Mouse (Mus musculus): ENCODE data around the gene Msi2. TPM values are rescaled to one million over a fixed set of nuclear protein-coding genes. Genes with fewer than 3 reads are reported as not detected.

The Msi2 gene
- polyA plus RNA-seq, 1 experiment from 2014 or later: 40.1 TPM

- no peaks in the 10 kb centered on the region for H3K9me3 ChIP-seq (ENCODE audit: control insufficient read depth, low read length)
- H3K4me3 ChIP-seq (ENCODE audit: low read depth, low read length): no peak overlapping the region
- no peak for ATAC-seq (ENCODE audit: low FRiP score)
- 82% methylated on average over 7 of the region's 7 CpGs for WGBS
- H3K9ac ChIP-seq (ENCODE audit: low read depth, low read length): no peak overlapping the region
- H3K27me3 ChIP-seq (ENCODE audit: control insufficient read depth, insufficient read depth, low read length): no peaks in the 10 kb centered on the region
- H3K36me3 ChIP-seq (ENCODE audit: control insufficient read depth, insufficient read depth, low read length): no peaks in the 10 kb centered on the region
- peaks cover 17% of the 10 kb centered on the region for H3K4me1 ChIP-seq (replicated peaks; ENCODE audit: control insufficient read depth, insufficient read depth, low read length)
- H3K4me2 ChIP-seq (replicated peaks; ENCODE audit: low read depth, low read length): no peak overlapping the region
- 0 out of 2 replicates have a peak overlapping the region, but pooled peaks have one; percentile 27 for H3K27ac ChIP-seq (ENCODE audit: low read depth, low read length)
- no peak for DNase-seq (ENCODE audit: low spot score)
These were observed 210.2 kb downstream of the Msi2 start for GRCm38 (mm10) chr11:88508133-88508532.

DNA sequence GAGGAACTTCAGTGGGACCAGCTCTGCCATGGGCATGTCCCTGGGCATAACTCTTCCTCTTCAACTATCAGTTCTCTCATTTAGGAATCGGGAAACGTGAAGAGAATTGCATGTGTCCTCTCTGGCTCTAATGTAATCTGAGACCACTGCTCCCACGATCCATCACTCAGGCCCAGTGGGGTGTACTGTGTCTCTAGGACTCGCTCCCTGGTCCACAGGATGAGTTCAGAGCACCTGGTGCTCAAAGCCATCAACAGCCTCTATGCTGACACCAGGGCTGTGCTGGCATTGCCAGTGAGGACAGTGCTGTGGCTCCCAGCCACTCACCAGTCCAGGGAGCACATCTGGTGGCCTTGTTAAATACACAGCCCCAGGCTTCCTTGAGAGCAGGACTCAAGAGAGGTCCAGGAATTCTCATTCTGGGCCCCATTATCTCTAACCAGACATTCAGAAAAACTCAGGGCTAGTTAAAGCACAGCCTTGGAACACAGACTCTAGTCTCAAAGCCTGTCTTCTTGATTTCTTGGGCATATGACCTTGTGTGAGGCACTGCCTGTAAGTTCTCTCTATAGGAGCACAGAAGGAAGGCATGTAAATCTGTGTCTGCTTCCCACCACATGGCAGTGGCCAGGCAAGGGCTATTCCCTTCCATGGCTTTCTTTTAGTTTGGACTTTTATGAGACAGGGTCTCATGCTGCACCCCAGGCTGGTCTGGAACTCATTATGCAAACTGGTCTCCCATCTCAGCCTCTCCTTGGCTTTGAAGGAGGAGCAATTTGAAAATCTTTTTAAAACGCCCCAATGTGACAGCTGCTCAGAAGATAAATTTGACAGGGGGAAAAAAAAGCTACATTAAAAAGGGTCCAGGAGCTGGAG is 211.5 kb downstream of the Msi2 start:
- Histone ChIP-seq H3K9ac (ENCODE audit: low read depth, low read length) (no peak overlapping the region), H3K27ac (ENCODE audit: low read depth, low read length) (peak overlapping the region; percentile 32), H3K36me3 (ENCODE audit: control insufficient read depth, insufficient read depth, low read length) (no peaks in the 10 kb centered on the region), H3K4me2 (replicated peaks; ENCODE audit: low read depth, low read length) (no peak overlapping the region), H3K4me1 (replicated peaks; ENCODE audit: control insufficient read depth, insufficient read depth, low read length) (peaks cover 17% of the 10 kb centered on the region; the same call in 1 of the 2 replicates), H3K27me3 (ENCODE audit: control insufficient read depth, insufficient read depth, low read length) (no peaks in the 10 kb centered on the region), H3K4me3 (ENCODE audit: low read depth, low read length) (no peak overlapping the region), H3K9me3 (ENCODE audit: control insufficient read depth, low read length) (no peaks in the 10 kb centered on the region)
- ATAC-seq (ENCODE audit: low FRiP score) (0 out of 2 replicates have a peak, but pooled peaks have one; percentile 25), DNase-seq (ENCODE audit: low spot score) (no peak)
- WGBS: 39% methylated on average over 5 of the region's 5 CpGs

DNA sequence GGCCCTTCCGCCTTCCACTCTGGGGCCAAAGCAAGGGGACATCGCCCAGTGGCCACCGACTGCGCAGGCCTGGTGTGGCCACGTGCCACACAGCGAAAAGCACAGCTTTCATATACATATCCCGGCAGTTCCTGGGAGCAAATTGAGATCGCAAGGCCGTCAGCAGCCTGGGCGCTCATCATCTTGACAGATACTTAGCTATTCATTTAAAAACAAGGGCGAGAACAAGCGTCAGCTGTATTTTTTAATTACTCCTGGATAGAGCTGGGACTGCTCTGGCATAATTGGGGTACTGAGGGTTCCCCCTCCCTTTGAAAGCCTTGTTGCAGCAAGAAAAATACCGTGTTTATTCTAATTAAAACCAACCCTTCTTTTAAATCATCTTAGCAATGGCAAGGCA is 212.2 kb downstream of the Msi2 start:
- H3K27ac ChIP-seq (ENCODE audit: low read depth, low read length): peak overlapping the region; percentile 32; the same call in 1 of the 2 replicates
- DNase-seq (ENCODE audit: low spot score) (no peak), ATAC-seq (ENCODE audit: low FRiP score) (no peak)

GRCm38 (mm10) chr11:88502566-88502965 is 215.7 kb downstream of the Msi2 start:
- peaks cover 13% of the 10 kb centered on the region; the same call in 1 of the 2 replicates for H3K4me1 ChIP-seq (replicated peaks; ENCODE audit: control insufficient read depth, insufficient read depth, low read length)
- H3K36me3 ChIP-seq (ENCODE audit: control insufficient read depth, insufficient read depth, low read length): no peaks in the 10 kb centered on the region
- no peak overlapping the region for H3K9ac ChIP-seq (ENCODE audit: low read depth, low read length)
- no peaks in the 10 kb centered on the region for H3K9me3 ChIP-seq (ENCODE audit: control insufficient read depth, low read length)
- no peak overlapping the region for H3K27ac ChIP-seq (ENCODE audit: low read depth, low read length)
- H3K4me2 ChIP-seq (replicated peaks; ENCODE audit: low read depth, low read length): no peak overlapping the region
- DNase-seq (ENCODE audit: low spot score) (no peak), ATAC-seq (ENCODE audit: low FRiP score) (no peak)
- 74% methylated on average over 6 of the region's 6 CpGs for WGBS
- no peaks in the 10 kb centered on the region for H3K27me3 ChIP-seq (ENCODE audit: control insufficient read depth, insufficient read depth, low read length)
- no peak overlapping the region for H3K4me3 ChIP-seq (ENCODE audit: low read depth, low read length)

More for the DNA sequence above, 212.2 kb downstream of the Msi2 start:
- WGBS: 73% methylated on average over 13 of the region's 13 CpGs
- no peaks in the 10 kb centered on the region for H3K27me3 ChIP-seq (ENCODE audit: control insufficient read depth, insufficient read depth, low read length)
- H3K4me3 ChIP-seq (ENCODE audit: low read depth, low read length): no peak overlapping the region
- H3K36me3 ChIP-seq (ENCODE audit: control insufficient read depth, insufficient read depth, low read length): no peaks in the 10 kb centered on the region
- no peak overlapping the region for H3K4me2 ChIP-seq (replicated peaks; ENCODE audit: low read depth, low read length)
- H3K9ac ChIP-seq (ENCODE audit: low read depth, low read length): no peak overlapping the region
- no peaks in the 10 kb centered on the region for H3K9me3 ChIP-seq (ENCODE audit: control insufficient read depth, low read length)
- H3K4me1 ChIP-seq (replicated peaks; ENCODE audit: control insufficient read depth, insufficient read depth, low read length): peaks cover 17% of the 10 kb centered on the region; the same call in 1 of the 2 replicates

DNA sequence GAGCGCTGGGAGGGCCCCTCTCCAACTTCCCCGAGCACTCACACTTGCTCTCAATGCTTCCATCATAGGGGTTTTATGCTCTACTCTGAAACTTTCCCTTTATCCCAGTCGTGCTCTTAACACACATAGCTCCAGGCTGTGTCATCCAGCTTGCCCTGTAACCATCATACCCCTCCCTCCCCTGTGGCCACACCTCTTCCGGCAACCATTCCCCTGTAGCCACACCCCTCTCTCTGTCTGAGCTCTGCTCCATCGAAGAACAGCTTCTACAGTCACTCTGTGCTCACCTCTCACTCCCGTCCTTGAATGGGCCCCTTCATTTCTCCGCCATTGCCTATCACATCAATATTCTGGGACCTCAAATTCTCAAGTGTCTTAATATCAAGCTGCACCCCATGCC is 219.8 kb downstream of the Msi2 start:
- H3K4me1 ChIP-seq (replicated peaks; ENCODE audit: control insufficient read depth, insufficient read depth, low read length): peaks cover 3% of the 10 kb centered on the region; the same call in 1 of the 2 replicates
- no peaks in the 10 kb centered on the region for H3K9me3 ChIP-seq (ENCODE audit: control insufficient read depth, low read length)
- H3K4me3 ChIP-seq (ENCODE audit: low read depth, low read length): no peak overlapping the region
- DNase-seq (ENCODE audit: low spot score) (no peak), ATAC-seq (ENCODE audit: low FRiP score) (no peak)
- H3K36me3 ChIP-seq (ENCODE audit: control insufficient read depth, insufficient read depth, low read length): no peaks in the 10 kb centered on the region
- no peak overlapping the region for H3K4me2 ChIP-seq (replicated peaks; ENCODE audit: low read depth, low read length)
- H3K27ac ChIP-seq (ENCODE audit: low read depth, low read length): no peak overlapping the region
- WGBS: 65% methylated on average over 7 of the region's 7 CpGs
- no peaks in the 10 kb centered on the region for H3K27me3 ChIP-seq (ENCODE audit: control insufficient read depth, insufficient read depth, low read length)
- H3K9ac ChIP-seq (ENCODE audit: low read depth, low read length): no peak overlapping the region

DNA sequence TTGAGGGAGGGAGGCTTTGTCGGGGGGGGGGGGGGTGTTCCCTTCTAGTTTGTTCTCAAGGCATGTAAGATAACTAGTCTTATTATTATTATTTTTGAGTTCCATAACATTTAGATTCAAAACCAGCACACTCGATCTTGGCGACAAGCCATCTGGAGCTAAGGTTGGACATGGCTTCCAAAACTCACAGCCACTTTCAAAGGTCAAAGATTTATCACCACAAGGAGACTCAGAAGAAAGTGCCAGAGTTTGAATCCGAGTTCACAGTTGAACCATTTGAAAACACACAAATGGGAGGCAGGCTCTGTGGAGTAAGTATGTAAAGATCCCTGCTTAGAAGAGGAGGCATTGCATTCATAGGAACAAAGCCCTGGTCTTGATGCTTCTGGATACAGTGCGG is 221.9 kb downstream of the Msi2 start:
- ATAC-seq (ENCODE audit: low FRiP score) (no peak), DNase-seq (ENCODE audit: low spot score) (no peak)
- H3K9ac ChIP-seq (ENCODE audit: low read depth, low read length): no peak overlapping the region
- H3K36me3 ChIP-seq (ENCODE audit: control insufficient read depth, insufficient read depth, low read length): no peaks in the 10 kb centered on the region
- 98% methylated on average over 5 of the region's 5 CpGs for WGBS
- H3K9me3 ChIP-seq (ENCODE audit: control insufficient read depth, low read length): no peaks in the 10 kb centered on the region
- H3K27me3 ChIP-seq (ENCODE audit: control insufficient read depth, insufficient read depth, low read length): no peaks in the 10 kb centered on the region
- no peak overlapping the region for H3K27ac ChIP-seq (ENCODE audit: low read depth, low read length)
- H3K4me1 ChIP-seq (replicated peaks; ENCODE audit: control insufficient read depth, insufficient read depth, low read length): no peaks in the 10 kb centered on the region; the same call in 1 of the 2 replicates
- H3K4me3 ChIP-seq (ENCODE audit: low read depth, low read length): no peak overlapping the region
- H3K4me2 ChIP-seq (replicated peaks; ENCODE audit: low read depth, low read length): no peak overlapping the region

DNA sequence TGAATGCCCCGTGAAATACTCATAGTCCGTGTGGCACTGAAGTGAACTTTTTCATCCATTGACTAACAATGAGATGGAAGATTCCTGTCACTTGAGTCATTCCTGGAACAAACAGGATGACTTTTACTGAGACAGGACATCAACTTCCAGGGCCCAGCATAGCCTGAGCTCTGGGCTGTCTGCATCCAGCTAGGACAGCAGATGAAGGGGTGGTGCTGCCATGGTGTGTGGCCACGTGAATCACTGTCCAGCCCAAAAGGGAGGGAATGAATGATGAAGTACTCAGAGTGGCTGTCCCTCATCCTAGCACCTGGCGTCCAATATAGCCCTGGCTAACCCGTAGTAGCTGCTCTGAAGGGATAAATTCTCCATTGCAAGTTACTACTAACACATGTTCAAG is 222.6 kb downstream of the Msi2 start:
- H3K27me3 ChIP-seq (ENCODE audit: control insufficient read depth, insufficient read depth, low read length): no peaks in the 10 kb centered on the region
- DNase-seq (ENCODE audit: low spot score) (no peak), ATAC-seq (ENCODE audit: low FRiP score) (no peak)
- no peak overlapping the region for H3K27ac ChIP-seq (ENCODE audit: low read depth, low read length)
- H3K36me3 ChIP-seq (ENCODE audit: control insufficient read depth, insufficient read depth, low read length): no peaks in the 10 kb centered on the region
- H3K4me3 ChIP-seq (ENCODE audit: low read depth, low read length): no peak overlapping the region
- 86% methylated on average over 5 of the region's 5 CpGs for WGBS
- no peaks in the 10 kb centered on the region; the same call in 1 of the 2 replicates for H3K4me1 ChIP-seq (replicated peaks; ENCODE audit: control insufficient read depth, insufficient read depth, low read length)
- no peaks in the 10 kb centered on the region for H3K9me3 ChIP-seq (ENCODE audit: control insufficient read depth, low read length)
- H3K4me2 ChIP-seq (replicated peaks; ENCODE audit: low read depth, low read length): no peak overlapping the region
- H3K9ac ChIP-seq (ENCODE audit: low read depth, low read length): no peak overlapping the region

DNA sequence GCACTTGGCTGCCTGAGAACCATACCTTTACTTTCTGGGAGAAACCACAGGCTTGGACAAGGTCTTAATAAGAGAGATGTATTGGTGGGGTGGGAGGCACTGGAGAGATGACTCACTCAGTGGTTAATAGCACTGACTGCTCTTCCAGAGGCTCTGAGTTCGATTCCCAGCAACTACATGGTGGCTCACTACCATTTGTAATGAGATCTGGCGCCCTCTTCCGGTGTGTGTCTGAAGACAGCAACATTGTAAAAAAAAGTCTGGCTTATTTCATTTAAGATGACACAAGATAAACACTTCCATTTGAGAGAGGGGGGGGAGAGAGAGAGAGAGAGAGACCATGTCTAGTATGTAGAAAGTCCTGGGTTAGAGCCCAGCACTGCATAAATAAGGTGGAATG is 223.3 kb downstream of the Msi2 start:
- 85% methylated on average over 3 of the region's 3 CpGs for WGBS

More for the DNA sequence above, 223.3 kb downstream of the Msi2 start:
- Histone ChIP-seq H3K9me3 (ENCODE audit: control insufficient read depth, low read length) (no peaks in the 10 kb centered on the region), H3K9ac (ENCODE audit: low read depth, low read length) (no peak overlapping the region), H3K4me3 (ENCODE audit: low read depth, low read length) (no peak overlapping the region), H3K4me2 (replicated peaks; ENCODE audit: low read depth, low read length) (no peak overlapping the region), H3K4me1 (replicated peaks; ENCODE audit: control insufficient read depth, insufficient read depth, low read length) (peaks cover 2% of the 10 kb centered on the region), H3K36me3 (ENCODE audit: control insufficient read depth, insufficient read depth, low read length) (no peaks in the 10 kb centered on the region), H3K27ac (ENCODE audit: low read depth, low read length) (no peak overlapping the region), H3K27me3 (ENCODE audit: control insufficient read depth, insufficient read depth, low read length) (no peaks in the 10 kb centered on the region)
- no peak for ATAC-seq (ENCODE audit: low FRiP score)
- DNase-seq (ENCODE audit: low spot score): no peak

Measured in hindbrain, embryonic 11.5 days (tissue).